Mouse (Mus musculus): ENCODE results near the gene Crbn.

The Crbn gene

GRCm38 (mm10) chr6:106765892-106766291, 34.0 kb downstream of the Crbn start:
- DNase-seq (ENCODE audit: low spot score in 2 of 2): no peak

GRCm38 (mm10) chr6:106761486-106761885, 38.4 kb downstream of the Crbn start:
- no peak for DNase-seq (ENCODE audit: low spot score in 2 of 2)

- no peak for DNase-seq (ENCODE audit: low spot score in 2 of 2)
Measured at GRCm38 (mm10) chr6:106760473-106761218, 39.2 kb downstream of the Crbn start.

- DNase-seq (ENCODE audit: low spot score in 2 of 2): no peak
Measured at GRCm38 (mm10) chr6:106758299-106758698, 41.6 kb downstream of the Crbn start.

- DNase-seq (ENCODE audit: low spot score in 2 of 2): no peak
Measured at GRCm38 (mm10) chr6:106750291-106750690, 49.6 kb downstream of the Crbn start.

GRCm38 (mm10) chr6:106748887-106749388, 50.9 kb downstream of the Crbn start, which contains the start of gene Il5ra:
Il5ra (minus strand) TSS chr6:106749037.
- no peak for DNase-seq (ENCODE audit: low spot score in 2 of 2)

- no peak for DNase-seq (ENCODE audit: low spot score in 2 of 2)
Measured at GRCm38 (mm10) chr6:106747804-106748203, 52.1 kb downstream of the Crbn start.

GRCm38 (mm10) chr6:106747251-106747650, 52.6 kb downstream of the Crbn start:
- DNase-seq (ENCODE audit: low spot score in 2 of 2): no peak

GRCm38 (mm10) chr6:106745673-106746394, 54.0 kb downstream of the Crbn start:
- DNase-seq (ENCODE audit: low spot score in 2 of 2): no peak

GRCm38 (mm10) chr6:106743556-106744233, 56.2 kb downstream of the Crbn start:
- DNase-seq (ENCODE audit: low spot score in 2 of 2): no peak

GRCm38 (mm10) chr6:106740244-106740825, 59.5 kb downstream of the Crbn start:
- DNase-seq (ENCODE audit: low spot score in 2 of 2): no peak

GRCm38 (mm10) chr6:106738229-106738628, 61.6 kb downstream of the Crbn start:
- no peak for DNase-seq (ENCODE audit: low spot score in 2 of 2)

- DNase-seq (ENCODE audit: low spot score in 2 of 2): no peak
Measured at GRCm38 (mm10) chr6:106732563-106732962, 67.3 kb downstream of the Crbn start.

Data from urinary bladder, postnatal 36 days (tissue).